Mouse (Mus musculus) myocyte (in vitro differentiated cells): ENCODE data around the gene Gm8773.

Source experiments
- E2F4 ChIP-seq: IDR thresholded peaks from one replicate; pipeline ENCODE4 v1.6.1; 2011; ENCODE audit warnings: mild to moderate bottlenecking, control low read depth, moderate library complexity; ENCODE audit not compliant: insufficient read depth
- MAX ChIP-seq: IDR thresholded peaks from one replicate; pipeline ENCODE4 v1.6.1; 2011; ENCODE audit warnings: low read depth, mild to moderate bottlenecking, control low read depth
- MYOD1 ChIP-seq, 3 experiments: IDR thresholded peaks; one replicate each; pipeline ENCODE4 v1.6.1; 2011; ENCODE audit warnings: control low read depth in 2 of 3, low read depth in 2 of 3, mild to moderate bottlenecking in 2 of 3, moderate library complexity in 1 of 3; ENCODE audit not compliant: insufficient read length in 2 of 3, control insufficient read depth in 1 of 3
- MYOG ChIP-seq, 3 experiments: IDR thresholded peaks; one replicate each; pipeline ENCODE4 v1.6.1; 2011; ENCODE audit warnings: control low read depth in 2 of 3, low read depth in 2 of 3, mild to moderate bottlenecking in 2 of 3; ENCODE audit not compliant: insufficient read length in 2 of 3, control insufficient read depth in 1 of 3, insufficient read depth in 1 of 3
- POLR2A ChIP-seq: IDR thresholded peaks from one replicate; pipeline ENCODE4 v1.6.1; 2011; ENCODE audit warnings: low read depth, mild to moderate bottlenecking, control low read depth, moderate library complexity; ENCODE audit not compliant: insufficient read length
- POLR2AphosphoS2 ChIP-seq: IDR thresholded peaks from one replicate; pipeline ENCODE4 v1.6.1; 2011; ENCODE audit warnings: low read depth, control low read depth; ENCODE audit not compliant: insufficient read length
- TCF12 ChIP-seq: IDR thresholded peaks from one replicate; pipeline ENCODE4 v1.6.1; 2011; ENCODE audit warnings: mild to moderate bottlenecking, control low read depth; ENCODE audit not compliant: poor library complexity, insufficient read depth, severe bottlenecking
- TCF3 ChIP-seq: IDR thresholded peaks from one replicate; pipeline ENCODE4 v1.6.1; 2011; ENCODE audit warnings: low read depth, control low read depth; ENCODE audit not compliant: insufficient read length
- USF1 ChIP-seq: IDR thresholded peaks from one replicate; pipeline ENCODE4 v1.6.1; 2011; ENCODE audit warnings: low read depth, mild to moderate bottlenecking, control low read depth, moderate library complexity

DNA sequence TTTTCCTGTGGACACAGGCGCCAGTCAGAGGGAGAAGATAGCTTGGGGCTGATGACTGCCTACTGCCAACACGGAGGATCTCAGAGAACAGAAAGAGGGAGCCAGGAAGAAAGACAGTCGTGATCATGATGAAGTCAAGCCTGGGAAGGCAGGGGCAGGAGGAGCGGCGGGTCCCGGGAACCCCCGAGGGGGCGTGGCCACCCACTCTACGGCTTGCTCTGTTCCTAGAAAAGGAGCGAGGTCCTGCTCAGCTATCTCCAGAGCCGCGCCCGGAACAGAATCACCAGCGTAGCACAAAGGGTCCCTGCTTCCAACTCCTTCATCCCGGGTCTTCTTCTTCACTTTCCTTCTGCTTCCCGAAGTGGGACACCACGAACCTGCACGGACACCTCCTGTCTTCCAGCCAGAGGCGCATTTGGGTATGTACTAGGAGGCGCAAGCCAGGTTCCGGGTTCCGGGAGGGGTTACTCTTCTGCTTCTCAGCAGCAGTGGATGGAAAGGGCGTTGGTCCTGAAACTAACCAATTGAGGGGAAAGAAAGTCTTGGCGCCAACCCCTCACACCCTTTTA, at the start of gene Gm8773:
- TF ChIP-seq POLR2A: no peak
- TF ChIP-seq E2F4: no peak
- no peak for TF ChIP-seq POLR2AphosphoS2
- no peak for TF ChIP-seq TCF12
- TF ChIP-seq MYOG (IDR thresholded peaks at IDR 0.05; ENCODE audit: control insufficient read depth in 1 of 3, insufficient read depth in 1 of 3, insufficient read length in 2 of 3, low read depth in 2 of 3): no peak
- no peak for TF ChIP-seq USF1
- TF ChIP-seq MAX: no peak
- no peak for TF ChIP-seq TCF3
- no peak for TF ChIP-seq MYOD1 (IDR thresholded peaks at IDR 0.05; ENCODE audit: control insufficient read depth in 1 of 3, insufficient read length in 2 of 3, low read depth in 2 of 3)
